Mouse (Mus musculus) MEL (cell line): Measurements from ENCODE around the gene Mpv17l2. TPM values are rescaled to one million over a fixed set of nuclear protein-coding genes. Genes with fewer than 3 reads are reported as not detected.
A peak's percentile ranks its signal among the peaks of the same experiment; 100 is the strongest.

Experiments
- DNase-seq: peaks from one replicate; pipeline ENCODE4 v3.0.0; 2011; ENCODE audit warnings: low read depth, low spot score
- H3K27ac ChIP-seq: 2 replicates; pipeline ENCODE4 v1.5.1; 2012; ENCODE audit warnings: low read depth, mild to moderate bottlenecking, control low read depth, low read length, moderate library complexity; ENCODE audit not compliant: control insufficient read depth
- H3K27me3 ChIP-seq, 2 experiments: fragments of 150-350 bp in 1 of 2; sonication (generic) in 1 of 2; 2 replicates each; pipeline ENCODE4 v1.6.1; 2012; ENCODE audit warnings: low read length in 2 of 2, mild to moderate bottlenecking in 2 of 2, improper control_type of control experiment in 1 of 2, moderate library complexity in 1 of 2; ENCODE audit not compliant: insufficient read depth in 2 of 2, control insufficient read depth in 1 of 2
- H3K36me3 ChIP-seq, 2 experiments: 2 replicates each; pipeline ENCODE4 v1.6.1; 2012 to 2014; ENCODE audit warnings: low read length in 2 of 2, improper control_type of control experiment in 1 of 2, inconsistent platforms in 1 of 2, mild to moderate bottlenecking in 1 of 2; ENCODE audit not compliant: insufficient read depth in 2 of 2, control insufficient read depth in 1 of 2
- H3K4me1 ChIP-seq, 2 experiments: fragments of 150-350 bp in 1 of 2; sonication (generic) in 1 of 2; 2 replicates each; pipeline ENCODE4 v1.6.1; 2012; ENCODE audit warnings: low read length in 2 of 2, improper control_type of control experiment in 1 of 2, mild to moderate bottlenecking in 1 of 2; ENCODE audit not compliant: insufficient read depth in 2 of 2, control insufficient read depth in 1 of 2
- H3K4me3 ChIP-seq, 2 experiments: fragments of 150-350 bp in 1 of 2; sonication (generic) in 1 of 2; 2 replicates each; pipeline ENCODE4 v1.5.1; 2012; ENCODE audit warnings: low read depth in 2 of 2, low read length in 2 of 2, mild to moderate bottlenecking in 2 of 2, moderate library complexity in 2 of 2, control low read depth in 1 of 2, improper control_type of control experiment in 1 of 2; ENCODE audit not compliant: control insufficient read depth in 1 of 2, insufficient read depth in 1 of 2
- H3K79me2 ChIP-seq: 2 replicates; pipeline ENCODE4 v1.6.1; 2012; ENCODE audit warnings: mild to moderate bottlenecking, low read length, moderate library complexity; ENCODE audit not compliant: control insufficient read depth, poor library complexity, insufficient read depth
- H3K9ac ChIP-seq: 2 replicates; pipeline ENCODE4 v1.6.1; 2012; ENCODE audit warnings: low read depth, mild to moderate bottlenecking, control low read depth, low read length, moderate library complexity; ENCODE audit not compliant: control insufficient read depth, poor library complexity, severe bottlenecking
- H3K9me3 ChIP-seq: fragments of 150-350 bp; sonication (generic); replicated peaks from 2 replicates; pipeline ENCODE4 v1.6.1; 2012; ENCODE audit warnings: mild to moderate bottlenecking, low read length, improper control_type of control experiment, moderate library complexity; ENCODE audit not compliant: insufficient read depth
- BHLHE40 ChIP-seq: IDR thresholded peaks from 2 replicates; pipeline ENCODE4 v1.6.1; 2012; ENCODE audit warnings: low read depth, mild to moderate bottlenecking, inconsistent platforms, low read length, improper control_type of control experiment, borderline replicate concordance
- CHD1 ChIP-seq: IDR thresholded peaks from 2 replicates; pipeline ENCODE4 v1.6.1; 2012; ENCODE audit warnings: low read depth, mild to moderate bottlenecking, inconsistent platforms, low read length, improper control_type of control experiment
- CHD2 ChIP-seq: IDR thresholded peaks from 2 replicates; pipeline ENCODE4 v1.6.1; 2011; ENCODE audit warnings: low read length, improper control_type of control experiment
- CTCF ChIP-seq, 3 experiments: IDR thresholded peaks in 2 of 3; conservative IDR thresholded peaks in 1 of 3; 2 replicates each; pipeline ENCODE4 v1.5.1; 2011 to 2012; ENCODE audit warnings: low read length in 3 of 3, low read depth in 2 of 3, mild to moderate bottlenecking in 2 of 3, improper control_type of control experiment in 1 of 3, inconsistent platforms in 1 of 3, mixed read lengths in 1 of 3, moderate library complexity in 1 of 3; ENCODE audit not compliant: control insufficient read depth in 1 of 3, insufficient read depth in 1 of 3, poor library complexity in 1 of 3, severe bottlenecking in 1 of 3
- ELF1 ChIP-seq: IDR thresholded peaks from 2 replicates; pipeline ENCODE4 v1.6.1; 2014; ENCODE audit warnings: low read depth, mild to moderate bottlenecking, inconsistent platforms, low read length, improper control_type of control experiment, moderate library complexity
- EP300 ChIP-seq, 2 experiments: IDR thresholded peaks; 2 replicates each; pipeline ENCODE4 v1.6.1; 2011; ENCODE audit warnings: improper control_type of control experiment in 2 of 2, low read length in 2 of 2, low read depth in 1 of 2, mild to moderate bottlenecking in 1 of 2
- ETS1 ChIP-seq: IDR thresholded peaks from 2 replicates; pipeline ENCODE4 v1.6.1; 2012; ENCODE audit warnings: low read depth, mild to moderate bottlenecking, inconsistent platforms, low read length, improper control_type of control experiment, moderate library complexity
- GABPA ChIP-seq: IDR thresholded peaks from 2 replicates; pipeline ENCODE4 v1.6.1; 2012; ENCODE audit warnings: low read depth, mild to moderate bottlenecking, inconsistent platforms, low read length, improper control_type of control experiment, moderate library complexity
- GATA1 ChIP-seq: IDR thresholded peaks from 2 replicates; pipeline ENCODE4 v1.6.1; 2011; ENCODE audit warnings: low read depth, low read length, improper control_type of control experiment
- HCFC1 ChIP-seq: IDR thresholded peaks from 2 replicates; pipeline ENCODE4 v1.6.1; 2012; ENCODE audit warnings: low read depth, mild to moderate bottlenecking, inconsistent platforms, low read length, improper control_type of control experiment, moderate library complexity
- JUND ChIP-seq: IDR thresholded peaks from 2 replicates; pipeline ENCODE4 v1.6.1; 2011; ENCODE audit warnings: low read depth, mild to moderate bottlenecking, improper control_type of control experiment, low read length
- KAT2A ChIP-seq: conservative IDR thresholded peaks from 2 replicates; pipeline ENCODE4 v1.6.1; 2012; ENCODE audit warnings: low read depth, low read length, improper control_type of control experiment, inconsistent platforms
- MAFK ChIP-seq: IDR thresholded peaks from 2 replicates; pipeline ENCODE4 v1.6.1; 2011; ENCODE audit warnings: low read depth, mild to moderate bottlenecking, low read length, improper control_type of control experiment, borderline replicate concordance
- MAX ChIP-seq: IDR thresholded peaks from 2 replicates; pipeline ENCODE4 v1.6.1; 2011; ENCODE audit warnings: low read length, improper control_type of control experiment
- MAZ ChIP-seq: IDR thresholded peaks from 2 replicates; pipeline ENCODE4 v1.6.1; 2012; ENCODE audit warnings: low read depth, mild to moderate bottlenecking, inconsistent platforms, low read length, improper control_type of control experiment
- MEF2A ChIP-seq: IDR thresholded peaks from 2 replicates; pipeline ENCODE4 v1.6.1; 2014; ENCODE audit warnings: low read depth, mild to moderate bottlenecking, inconsistent platforms, low read length, improper control_type of control experiment; ENCODE audit not compliant: poor library complexity, insufficient replicate concordance, severe bottlenecking; ENCODE audit errors: extremely low read depth
- MXI1 ChIP-seq: IDR thresholded peaks from 2 replicates; pipeline ENCODE4 v1.6.1; 2011; ENCODE audit warnings: mild to moderate bottlenecking, low read depth, low read length, improper control_type of control experiment
- MYB ChIP-seq: IDR thresholded peaks from 2 replicates; pipeline ENCODE4 v1.6.1; 2011; ENCODE audit warnings: mild to moderate bottlenecking, low read depth, low read length, improper control_type of control experiment
- NELFE ChIP-seq: IDR thresholded peaks from 2 replicates; pipeline ENCODE4 v1.6.1; 2011; ENCODE audit warnings: low read depth, low read length, improper control_type of control experiment
- NRF1 ChIP-seq: IDR thresholded peaks from 2 replicates; pipeline ENCODE4 v1.6.1; 2014; ENCODE audit warnings: low read depth, mild to moderate bottlenecking, inconsistent platforms, low read length, improper control_type of control experiment, moderate library complexity; ENCODE audit not compliant: poor library complexity, insufficient read depth, severe bottlenecking
- POLR2A ChIP-seq, 2 experiments: IDR thresholded peaks; 2 replicates each; pipeline ENCODE4 v1.6.1; 2011 to 2012; ENCODE audit warnings: low read length in 2 of 2, mild to moderate bottlenecking in 2 of 2, control low read depth in 1 of 2, improper control_type of control experiment in 1 of 2, low read depth in 1 of 2, moderate library complexity in 1 of 2; ENCODE audit not compliant: control insufficient read depth in 1 of 2, insufficient read depth in 1 of 2, poor library complexity in 1 of 2
- POLR2AphosphoS2 ChIP-seq: IDR thresholded peaks from 2 replicates; pipeline ENCODE4 v1.6.1; 2011; ENCODE audit warnings: low read length, improper control_type of control experiment
- POLR2AphosphoS5 ChIP-seq: IDR thresholded peaks from 2 replicates; pipeline ENCODE4 v1.6.1; 2012; ENCODE audit warnings: low read depth, borderline replicate concordance, mild to moderate bottlenecking, inconsistent platforms, low read length, moderate library complexity, mixed read lengths
- RAD21 ChIP-seq: IDR thresholded peaks from 2 replicates; pipeline ENCODE4 v1.6.1; 2011; ENCODE audit warnings: mild to moderate bottlenecking, low read depth, low read length, improper control_type of control experiment
- RCOR1 ChIP-seq: IDR thresholded peaks from 2 replicates; pipeline ENCODE4 v1.6.1; 2012; ENCODE audit warnings: low read depth, mild to moderate bottlenecking, inconsistent platforms, low read length, improper control_type of control experiment
- SIN3A ChIP-seq: IDR thresholded peaks from 2 replicates; pipeline ENCODE4 v1.6.1; 2012; ENCODE audit warnings: low read length, improper control_type of control experiment, inconsistent platforms
- SMC3 ChIP-seq: IDR thresholded peaks from 2 replicates; pipeline ENCODE4 v1.6.1; 2011; ENCODE audit warnings: low read depth, low read length, improper control_type of control experiment
- TAL1 ChIP-seq: IDR thresholded peaks from 2 replicates; pipeline ENCODE4 v1.6.1; 2012; ENCODE audit warnings: mild to moderate bottlenecking, inconsistent platforms, low read length, moderate library complexity, mixed read lengths
- TBP ChIP-seq: IDR thresholded peaks from 2 replicates; pipeline ENCODE4 v1.8.0; 2011; ENCODE audit warnings: low read depth, low read length, improper control_type of control experiment
- TCF12 ChIP-seq: IDR thresholded peaks from 2 replicates; pipeline ENCODE4 v1.6.1; 2014; ENCODE audit warnings: low read depth, mild to moderate bottlenecking, inconsistent platforms, low read length, improper control_type of control experiment, moderate library complexity
- UBTF ChIP-seq: IDR thresholded peaks from 2 replicates; pipeline ENCODE4 v1.6.1; 2012; ENCODE audit warnings: low read depth, mild to moderate bottlenecking, inconsistent platforms, low read length, improper control_type of control experiment, moderate library complexity, borderline replicate concordance; ENCODE audit not compliant: insufficient read depth
- USF1 ChIP-seq: IDR thresholded peaks from 2 replicates; pipeline ENCODE4 v1.6.1; 2014; ENCODE audit warnings: low read depth, mild to moderate bottlenecking, inconsistent platforms, low read length, improper control_type of control experiment, moderate library complexity
- ZKSCAN1 ChIP-seq: IDR thresholded peaks from 2 replicates; pipeline ENCODE4 v1.6.1; 2012; ENCODE audit warnings: low read depth, mild to moderate bottlenecking, inconsistent platforms, low read length, improper control_type of control experiment, moderate library complexity
- ZMIZ1 ChIP-seq: IDR thresholded peaks from 2 replicates; pipeline ENCODE4 v1.6.1; 2012; ENCODE audit warnings: low read depth, mild to moderate bottlenecking, inconsistent platforms, low read length, improper control_type of control experiment, moderate library complexity
- ZNF384 ChIP-seq: IDR thresholded peaks from 2 replicates; pipeline ENCODE4 v1.6.1; 2012; ENCODE audit warnings: low read depth, mild to moderate bottlenecking, inconsistent platforms, low read length, improper control_type of control experiment
- polyA plus RNA-seq, 2 experiments: library from polyadenylated mRNA; stranded (reverse) in 1 of 2; unstranded in 1 of 2; fragments of >175 nt in 1 of 2; fragments of >200 nt in 1 of 2; gene quantifications; 2 replicates each; pipeline versions ENCODE4 v1.2.1 to v1.2.4; 2012; ENCODE audit warnings: low replicate concordance in 2 of 2, low read depth in 1 of 2; ENCODE audit not compliant: insufficient read length in 2 of 2, insufficient read depth in 1 of 2, missing spikeins in 1 of 2
- total RNA-seq: library from RNA; depleted of rRNA; stranded (reverse); fragments of 300-350 nt; gene quantifications from 2 replicates; pipeline ENCODE4 v1.2.3, GENCODE M21; 2012; rRNA removed

The Mpv17l2 gene
- total RNA-seq (41.9 and 52.8 TPM in 2 replicates), polyA plus RNA-seq (100 to 1,000 TPM in 1 of 2 experiments, not detected in 1; 102 TPM)

GRCm38 (mm10) chr8:70760775-70761406 is at the start of gene Mpv17l2:
TSS of gene Mpv17l2 (minus strand) at chr8:70760946.
- peak within 1 kb of the TSS; percentile 83 for H3K9ac ChIP-seq
- H3K4me3 ChIP-seq: peak within 1 kb of the TSS; percentile 66 to 74
- H3K36me3 ChIP-seq: peaks cover 0 to 23% of the 10 kb centered on the region in 2 experiments; a peak in 2 of 4 replicates
- DNase-seq: peak; percentile 99
- H3K9me3 ChIP-seq: no peaks in the 10 kb centered on the region
- H3K79me2 ChIP-seq: peaks cover 11% of the 10 kb centered on the region
- TF ChIP-seq ETS1 (no peak), MEF2A (no peak), BHLHE40 (no peak), HCFC1 (peak; percentile 84), ZKSCAN1 (no peak), SIN3A (peak; percentile 33), POLR2AphosphoS2 (peak; percentile 4; the same call in 1 of the 2 replicates), MAFK (no peak), TBP (peak; percentile 62; the same call in 1 of the 2 replicates), RCOR1 (no peak), CHD1 (no peak), TCF12 (peak; percentile 26; the same call in 1 of the 2 replicates), GATA1 (no peak), TAL1 (no peak), GABPA (no peak), MAZ (no peak), RAD21 (no peak), NELFE (peak; percentile 59), NRF1 (peak; percentile 52; the same call in 1 of the 2 replicates), JUND (no peak), MXI1 (peak; percentile 32; the same call in 1 of the 2 replicates), ZNF384 (no peak), ZMIZ1 (no peak), SMC3 (no peak), CTCF (IDR thresholded peaks at IDR 0.05 in 2 of 3, conservative IDR thresholded peaks at IDR 0.05 in 1 of 3; ENCODE audit: control insufficient read depth in 1 of 3, insufficient read depth in 1 of 3, low read depth in 2 of 3, low read length in 3 of 3, poor library complexity in 1 of 3, severe bottlenecking in 1 of 3) (no peak), USF1 (peak; percentile 82), POLR2AphosphoS5 (no peak), MYB (no peak), KAT2A (no peak; the same call in 1 of the 2 replicates), ELF1 (peak; percentile 95), EP300 (IDR thresholded peaks at IDR 0.05; ENCODE audit: low read depth in 1 of 2, low read length in 2 of 2) (no peak), CHD2 (peak; percentile 80), POLR2A (IDR thresholded peaks at IDR 0.05; ENCODE audit: control insufficient read depth in 1 of 2, insufficient read depth in 1 of 2, low read depth in 1 of 2, low read length in 2 of 2, poor library complexity in 1 of 2) (peak; percentile 75 to 77; a peak in 3 of 4 replicates), UBTF (no peak), MAX (no peak; the same call in none of the 2 replicates)
- peak within 1 kb of the TSS; percentile 83 for H3K27ac ChIP-seq
- peaks cover 12 to 34% of the 10 kb centered on the region in 2 experiments for H3K4me1 ChIP-seq
- no peaks in the 10 kb centered on the region for H3K27me3 ChIP-seq
